Mouse (Mus musculus): ENCODE results near the gene Pnmt. TPM values are rescaled to one million over a fixed set of nuclear protein-coding genes. Genes with fewer than 3 reads are reported as not detected.
"Not testable (repeated sequence)": the region's sequence is repeated elsewhere in the genome, so short reads cannot be mapped to it uniquely, and the experiment has no call there.

The Pnmt gene
- polyA plus RNA-seq, 1 experiment from 2014 or later: not detected

- Histone ChIP-seq H3K36me3 (replicated peaks) (peaks cover 50% of the 10 kb centered on the region), H3K4me3 (no peak overlapping the region), H3K4me1 (peaks cover 21% of the 10 kb centered on the region), H3K27ac (no peak overlapping the region), H3K27me3 (ENCODE audit: poor library complexity, severe bottlenecking) (peaks cover 37% of the 10 kb centered on the region), H3K9me3 (no peaks in the 10 kb centered on the region)
- 91% methylated on average over 2 of the region's 2 CpGs for WGBS
- no peak for DNase-seq (ENCODE audit: extremely low spot score, low spot score)
Measured at GRCm38 (mm10) chr11:98381651-98382050, 4.6 kb upstream of the Pnmt start.

- 43% methylated on average over 2 of the region's 2 CpGs for WGBS
- Histone ChIP-seq H3K36me3 (replicated peaks) (peaks cover 43% of the 10 kb centered on the region), H3K27me3 (ENCODE audit: poor library complexity, severe bottlenecking) (peaks cover 44% of the 10 kb centered on the region), H3K4me1 (peaks cover 28% of the 10 kb centered on the region)
- not testable (repeated sequence) for H3K27ac ChIP-seq; H3K4me3 ChIP-seq; H3K9me3 ChIP-seq; DNase-seq (ENCODE audit: extremely low spot score, low spot score)
Measured at GRCm38 (mm10) chr11:98382405-98382804, 3.8 kb upstream of the Pnmt start.

- H3K9me3 ChIP-seq: no peaks in the 10 kb centered on the region
- H3K4me1 ChIP-seq: peaks cover 33% of the 10 kb centered on the region
- H3K27me3 ChIP-seq (ENCODE audit: poor library complexity, severe bottlenecking): peaks cover 55% of the 10 kb centered on the region
- 64% methylated on average over 14 of the region's 14 CpGs for WGBS
- no peak within 1 kb of the TSS for H3K4me3 ChIP-seq
- DNase-seq (ENCODE audit: extremely low spot score, low spot score): no peak
- peaks cover 32% of the 10 kb centered on the region for H3K36me3 ChIP-seq (replicated peaks)
- 0 out of 2 replicates have a peak within 1 kb of the TSS, but pooled peaks have one; percentile 35 for H3K27ac ChIP-seq
Measured at GRCm38 (mm10) chr11:98383261-98384030, 2.8 kb upstream of the Pnmt start, which contains the start of gene Tcap. TSS of gene Tcap (plus strand) at chr11:98383811.

- no peaks in the 10 kb centered on the region for H3K9me3 ChIP-seq
- peaks cover 41% of the 10 kb centered on the region for H3K4me1 ChIP-seq
- DNase-seq (ENCODE audit: extremely low spot score, low spot score): no peak
- WGBS: 79% methylated on average over 20 of the region's 20 CpGs
- peaks cover 24% of the 10 kb centered on the region for H3K36me3 ChIP-seq (replicated peaks)
- H3K4me3 ChIP-seq: no peak overlapping the region
- H3K27me3 ChIP-seq (ENCODE audit: poor library complexity, severe bottlenecking): peaks cover 62% of the 10 kb centered on the region
- H3K27ac ChIP-seq: no peak overlapping the region
Measured at GRCm38 (mm10) chr11:98384216-98384615, 2.0 kb upstream of the Pnmt start.

- DNase-seq (ENCODE audit: extremely low spot score, low spot score): no peak
- H3K4me1 ChIP-seq: peaks cover 43% of the 10 kb centered on the region
- 0 out of 2 replicates have a peak overlapping the region, but pooled peaks have one; percentile 35 for H3K27ac ChIP-seq
- peaks cover 70% of the 10 kb centered on the region for H3K27me3 ChIP-seq (ENCODE audit: poor library complexity, severe bottlenecking)
- peaks cover 17% of the 10 kb centered on the region for H3K36me3 ChIP-seq (replicated peaks)
- no peak overlapping the region for H3K4me3 ChIP-seq
- H3K9me3 ChIP-seq: no peaks in the 10 kb centered on the region
- WGBS: 68% methylated on average over 8 of the region's 8 CpGs
Measured at GRCm38 (mm10) chr11:98384721-98385637, 1.3 kb upstream of the Pnmt start.

GRCm38 (mm10) chr11:98386596-98386995 is 346 bp downstream of the Pnmt start:
- H3K9me3 ChIP-seq: no peaks in the 10 kb centered on the region
- no peak for DNase-seq (ENCODE audit: extremely low spot score, low spot score)
- H3K4me1 ChIP-seq: peaks cover 43% of the 10 kb centered on the region
- peaks cover 3% of the 10 kb centered on the region; the same call in 1 of the 2 replicates for H3K36me3 ChIP-seq (replicated peaks)
- no peak overlapping the region for H3K27ac ChIP-seq
- 16% methylated on average over 24 of the region's 24 CpGs for WGBS
- H3K27me3 ChIP-seq (ENCODE audit: poor library complexity, severe bottlenecking): peaks cover 86% of the 10 kb centered on the region
- peak overlapping the region; percentile 21; the same call in 1 of the 2 replicates for H3K4me3 ChIP-seq

- Histone ChIP-seq H3K9me3 (no peaks in the 10 kb centered on the region), H3K27me3 (ENCODE audit: poor library complexity, severe bottlenecking) (peaks cover 91% of the 10 kb centered on the region), H3K4me1 (peaks cover 47% of the 10 kb centered on the region), H3K36me3 (replicated peaks) (no peaks in the 10 kb centered on the region; the same call in 1 of the 2 replicates), H3K27ac (no peak overlapping the region), H3K4me3 (no peak overlapping the region)
- WGBS: 55% methylated on average over 14 of the region's 14 CpGs
- no peak for DNase-seq (ENCODE audit: extremely low spot score, low spot score)
Measured at GRCm38 (mm10) chr11:98387056-98387577, 867 bp downstream of the Pnmt start.

- Histone ChIP-seq H3K27me3 (ENCODE audit: poor library complexity, severe bottlenecking) (peaks cover 100% of the 10 kb centered on the region), H3K4me1 (peaks cover 55% of the 10 kb centered on the region)
Measured at GRCm38 (mm10) chr11:98388282-98388681, 2.0 kb downstream of the Pnmt start.

GRCm38 (mm10) chr11:98389221-98389780 is 3.1 kb downstream of the Pnmt start:
- H3K9me3 ChIP-seq: no peaks in the 10 kb centered on the region
- peak; percentile 50 for DNase-seq (ENCODE audit: extremely low spot score, low spot score)
- peaks cover 56% of the 10 kb centered on the region for H3K4me1 ChIP-seq
- no peak overlapping the region for H3K27ac ChIP-seq
- H3K36me3 ChIP-seq (replicated peaks): no peaks in the 10 kb centered on the region; the same call in 1 of the 2 replicates
- 24% methylated on average over 9 of the region's 9 CpGs for WGBS
- H3K27me3 ChIP-seq (ENCODE audit: poor library complexity, severe bottlenecking): peaks cover 93% of the 10 kb centered on the region
- H3K4me3 ChIP-seq: no peak overlapping the region

More at GRCm38 (mm10) chr11:98388282-98388681, 2.0 kb downstream of the Pnmt start:
- Histone ChIP-seq H3K36me3 (replicated peaks) (no peaks in the 10 kb centered on the region; the same call in 1 of the 2 replicates), H3K9me3 (no peaks in the 10 kb centered on the region), H3K27ac (no peak overlapping the region), H3K4me3 (no peak overlapping the region)
- no peak for DNase-seq (ENCODE audit: extremely low spot score, low spot score)
- WGBS: 75% methylated on average over 10 of the region's 10 CpGs

- Histone ChIP-seq H3K36me3 (replicated peaks) (no peaks in the 10 kb centered on the region), H3K4me1 (peaks cover 54% of the 10 kb centered on the region), H3K27me3 (ENCODE audit: poor library complexity, severe bottlenecking) (peaks cover 85% of the 10 kb centered on the region), H3K27ac (no peak overlapping the region), H3K4me3 (no peak overlapping the region), H3K9me3 (no peaks in the 10 kb centered on the region)
- DNase-seq (ENCODE audit: extremely low spot score, low spot score): no peak
- WGBS: 80% methylated on average over 12 of the region's 12 CpGs
Measured at GRCm38 (mm10) chr11:98390141-98390540, 3.9 kb downstream of the Pnmt start.

GRCm38 (mm10) chr11:98392034-98392433 is 5.8 kb downstream of the Pnmt start:
- WGBS: 15% methylated on average over 8 of the region's 8 CpGs
- 0 out of 2 replicates have a peak overlapping the region, but pooled peaks have one; percentile 35 for H3K27ac ChIP-seq

GRCm38 (mm10) chr11:98392645-98393044 is 6.4 kb downstream of the Pnmt start:
- no peak overlapping the region for H3K4me3 ChIP-seq
- H3K9me3 ChIP-seq: no peaks in the 10 kb centered on the region
- H3K27me3 ChIP-seq (ENCODE audit: poor library complexity, severe bottlenecking): peaks cover 60% of the 10 kb centered on the region
- WGBS: 47% methylated on average over 4 of the region's 4 CpGs
- peak overlapping the region; percentile 35; the same call in 1 of the 2 replicates for H3K27ac ChIP-seq
- peaks cover 42% of the 10 kb centered on the region for H3K4me1 ChIP-seq
- no peaks in the 10 kb centered on the region for H3K36me3 ChIP-seq (replicated peaks)
- no peak for DNase-seq (ENCODE audit: extremely low spot score, low spot score)

More at GRCm38 (mm10) chr11:98392034-98392433, 5.8 kb downstream of the Pnmt start:
- no peaks in the 10 kb centered on the region for H3K36me3 ChIP-seq (replicated peaks)
- H3K9me3 ChIP-seq: no peaks in the 10 kb centered on the region
- H3K4me1 ChIP-seq: peaks cover 45% of the 10 kb centered on the region
- no peak overlapping the region for H3K4me3 ChIP-seq
- no peak for DNase-seq (ENCODE audit: extremely low spot score, low spot score)
- H3K27me3 ChIP-seq (ENCODE audit: poor library complexity, severe bottlenecking): peaks cover 66% of the 10 kb centered on the region

Data from forebrain, embryonic 10.5 days (tissue).